Mouse (Mus musculus): ENCODE data around the gene Daxx. TPM values are rescaled to one million over a fixed set of nuclear protein-coding genes. Genes with fewer than 3 reads are reported as not detected.
"Not testable (repeated sequence)": the region's sequence is repeated elsewhere in the genome, so short reads cannot be mapped to it uniquely, and the experiment has no call there.

The Daxx gene
- 10 to 100 TPM; 24.2 to 27.1 (median 26.1) TPM for total RNA-seq (2022)

GRCm38 (mm10) chr17:33909077-33909868 is at the start of gene Daxx:
Gene Daxx (plus strand): TSS chr17:33909414.
- peak; percentile 97 to 98 for DNase-seq (ENCODE audit: low spot score in 2 of 2)

- peak; percentile 69 to 71 for DNase-seq (ENCODE audit: low spot score in 2 of 2)
These were observed 43.7 kb upstream of the Daxx start for GRCm38 (mm10) chr17:33865330-33866030.

GRCm38 (mm10) chr17:33873537-33873936 is 35.7 kb upstream of the Daxx start, which contains the start of gene Gm7029:
Gene Gm7029 (plus strand): TSS chr17:33873837.
- not testable (repeated sequence) for DNase-seq (ENCODE audit: low spot score in 2 of 2)

- DNase-seq (ENCODE audit: low spot score in 2 of 2): no peak
These were observed 34.8 kb upstream of the Daxx start for GRCm38 (mm10) chr17:33874411-33874810.

- not testable (repeated sequence) for DNase-seq (ENCODE audit: low spot score in 2 of 2)
These were observed 33.4 kb upstream of the Daxx start for GRCm38 (mm10) chr17:33875797-33876196.

GRCm38 (mm10) chr17:33884320-33884719 is 24.9 kb upstream of the Daxx start:
- DNase-seq (ENCODE audit: low spot score in 2 of 2): not testable (repeated sequence)

GRCm38 (mm10) chr17:33887802-33888201 is 21.4 kb upstream of the Daxx start:
- not testable (repeated sequence) for DNase-seq (ENCODE audit: low spot score in 2 of 2)

- not testable (repeated sequence) for DNase-seq (ENCODE audit: low spot score in 2 of 2)
These were observed 21.0 kb upstream of the Daxx start for GRCm38 (mm10) chr17:33888230-33888629.

- DNase-seq (ENCODE audit: low spot score in 2 of 2): not testable (repeated sequence)
These were observed 19.2 kb upstream of the Daxx start for GRCm38 (mm10) chr17:33889941-33890532.

GRCm38 (mm10) chr17:33890533-33891059 is 18.6 kb upstream of the Daxx start, which contains the start of gene Kifc1:
Gene Kifc1 (minus strand): TSS chr17:33890661.
- peak; percentile 100 for DNase-seq (ENCODE audit: low spot score in 2 of 2)

- DNase-seq (ENCODE audit: low spot score in 2 of 2): no peak
These were observed 17.9 kb upstream of the Daxx start for GRCm38 (mm10) chr17:33891357-33891756.

GRCm38 (mm10) chr17:33891892-33892291 is 17.3 kb upstream of the Daxx start:
- not testable (repeated sequence) for DNase-seq (ENCODE audit: low spot score in 2 of 2)

- DNase-seq (ENCODE audit: low spot score in 2 of 2): no peak
These were observed 16.8 kb upstream of the Daxx start for GRCm38 (mm10) chr17:33892429-33892828.

GRCm38 (mm10) chr17:33893011-33893410 is 16.2 kb upstream of the Daxx start:
- DNase-seq (ENCODE audit: low spot score in 2 of 2): not testable (repeated sequence)

- DNase-seq (ENCODE audit: low spot score in 2 of 2): no peak
These were observed 12.0 kb upstream of the Daxx start for GRCm38 (mm10) chr17:33897114-33897794.

GRCm38 (mm10) chr17:33898193-33898592 is 11.0 kb upstream of the Daxx start:
- DNase-seq (ENCODE audit: low spot score in 2 of 2): not testable (repeated sequence)

- no peak for DNase-seq (ENCODE audit: low spot score in 2 of 2)
These were observed 9.6 kb upstream of the Daxx start for GRCm38 (mm10) chr17:33899642-33900041.

- DNase-seq (ENCODE audit: low spot score in 2 of 2): no peak
These were observed 8.8 kb upstream of the Daxx start for GRCm38 (mm10) chr17:33900281-33900988.

- no peak for DNase-seq (ENCODE audit: low spot score in 2 of 2)
These were observed 8.3 kb upstream of the Daxx start for GRCm38 (mm10) chr17:33900989-33901314.

GRCm38 (mm10) chr17:33901653-33902052 is 7.6 kb upstream of the Daxx start:
- no peak for DNase-seq (ENCODE audit: low spot score in 2 of 2)

- no peak for DNase-seq (ENCODE audit: low spot score in 2 of 2)
These were observed 7.1 kb upstream of the Daxx start for GRCm38 (mm10) chr17:33902079-33902478.
